Mouse (Mus musculus) kidney, postnatal 25 days (tissue): ENCODE results near the gene Per2.

Experiments
- DNase-seq, 2 experiments: peaks; one replicate each; pipeline ENCODE4 v3.0.0; 2021; ENCODE audit warnings: mixed read lengths in 2 of 2

Per2 gene

DNA sequence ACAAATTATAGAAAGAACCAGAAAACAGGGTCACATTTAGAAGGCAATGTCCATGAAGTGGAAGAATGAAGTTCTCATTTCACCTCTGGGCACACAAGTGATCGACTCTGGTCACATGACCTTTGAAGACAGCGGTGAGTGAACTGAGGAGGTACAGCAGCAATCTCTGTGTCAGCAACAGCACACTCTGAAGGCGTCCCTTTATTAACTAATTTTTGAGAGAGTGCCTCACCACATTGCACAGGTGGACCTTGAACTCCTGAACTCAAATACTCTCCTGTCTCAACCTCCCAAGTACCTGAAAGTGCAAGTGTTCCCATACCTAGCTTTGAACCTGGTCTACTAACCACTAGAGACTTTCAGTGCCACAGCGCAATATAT, 78.0 kb downstream of the Per2 start:
- DNase-seq: no peak

DNA sequence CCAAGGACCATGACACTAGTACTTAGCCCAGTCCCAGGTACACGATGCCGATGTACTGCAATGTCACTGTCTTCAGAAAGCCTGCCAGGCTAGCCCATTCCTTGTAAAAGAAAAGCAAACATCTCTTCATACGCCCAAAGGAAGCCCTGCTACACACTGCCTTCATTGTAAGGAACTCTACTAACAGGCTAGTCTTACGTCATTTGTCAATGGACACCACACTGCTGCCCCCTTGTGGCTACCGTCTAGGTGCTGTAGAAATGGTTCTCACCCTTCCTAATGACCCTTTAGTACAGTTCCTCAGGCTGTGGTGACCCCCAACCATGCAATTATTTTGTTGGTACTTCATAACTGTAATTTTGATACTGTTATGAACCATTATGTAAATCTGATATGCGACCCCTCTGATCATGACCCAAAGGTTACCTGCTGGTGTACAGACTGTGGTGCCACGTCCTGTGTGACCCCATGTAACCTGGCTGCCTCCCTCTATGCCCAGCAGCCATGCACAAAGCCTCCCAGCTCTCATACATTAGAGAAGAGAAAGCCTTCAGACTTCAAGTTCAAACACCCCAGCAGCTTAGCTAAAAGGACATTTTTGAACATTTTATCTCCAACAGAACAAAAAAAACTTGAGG, 78.6 kb downstream of the Per2 start:
- DNase-seq: peak; percentile 77 to 91

DNA sequence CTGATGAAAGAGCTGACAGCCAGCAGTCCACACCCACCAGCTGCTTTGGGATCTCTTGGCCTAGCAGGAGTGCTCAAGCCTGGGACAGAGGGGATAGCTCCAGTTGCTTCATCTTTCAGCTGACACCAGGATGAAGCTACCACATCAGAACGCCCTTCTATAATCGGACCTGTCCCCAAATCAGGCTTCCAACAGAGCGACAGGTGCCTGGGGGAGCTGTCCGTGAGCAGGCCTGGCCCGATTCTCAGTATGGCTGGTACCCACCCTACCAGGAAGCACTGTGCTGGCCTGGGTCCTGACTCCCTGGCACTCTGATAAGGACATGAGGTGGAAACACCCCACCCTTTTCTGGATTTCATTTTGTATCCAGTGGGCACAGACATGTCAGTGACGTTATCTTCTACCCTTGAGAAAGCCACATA, 85.7 kb downstream of the Per2 start:
- no peak for DNase-seq

- no peak for DNase-seq
Measured at GRCm38 (mm10) chr1:91370055-91370454, 89.1 kb downstream of the Per2 start.

GRCm38 (mm10) chr1:91369408-91369807, 89.7 kb downstream of the Per2 start:
- DNase-seq: peak in 1 of 2 experiments; percentile 37

DNA sequence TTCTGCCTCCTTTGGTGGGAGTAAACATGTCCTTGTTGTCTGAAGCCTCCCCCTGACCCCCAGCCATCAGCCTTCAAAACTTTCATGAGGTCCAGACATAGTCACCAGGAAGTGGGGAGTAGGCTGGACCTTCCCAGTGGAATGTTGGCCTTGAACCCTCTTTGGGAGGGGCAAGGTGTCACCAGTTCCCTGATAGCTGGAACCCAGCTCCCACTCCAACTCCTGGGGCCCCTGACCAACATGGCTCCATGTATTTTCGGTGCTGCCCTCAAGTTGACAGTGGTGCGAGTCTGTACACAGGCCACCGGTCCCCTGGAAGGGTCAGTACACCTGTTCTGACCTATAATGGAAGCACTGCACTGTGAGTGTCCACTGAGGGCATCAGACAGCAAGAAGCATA, 91.8 kb downstream of the Per2 start:
- no peak for DNase-seq

- DNase-seq: peak; percentile 66 to 71
Measured at GRCm38 (mm10) chr1:91366215-91367108, 92.7 kb downstream of the Per2 start, which contains the start of gene Erfe. TSS of gene Erfe (plus strand) at chr1:91366430.
